Mouse (Mus musculus) kidney, postnatal 10 days (tissue): ENCODE data around the gene Anapc5.

Source experiments
- DNase-seq: peaks from one replicate; pipeline ENCODE4 v3.0.0; 2021; ENCODE audit warnings: mixed read lengths

Anapc5 gene

GRCm38 (mm10) chr5:122820777-122821523, at the start of gene Anapc5:
TSS of gene Anapc5 (minus strand) at chr5:122821339.
- DNase-seq, result peak; percentile 95

GRCm38 (mm10) chr5:122863053-122863452, 41.9 kb upstream of the Anapc5 start:
- no peak for DNase-seq

DNA sequence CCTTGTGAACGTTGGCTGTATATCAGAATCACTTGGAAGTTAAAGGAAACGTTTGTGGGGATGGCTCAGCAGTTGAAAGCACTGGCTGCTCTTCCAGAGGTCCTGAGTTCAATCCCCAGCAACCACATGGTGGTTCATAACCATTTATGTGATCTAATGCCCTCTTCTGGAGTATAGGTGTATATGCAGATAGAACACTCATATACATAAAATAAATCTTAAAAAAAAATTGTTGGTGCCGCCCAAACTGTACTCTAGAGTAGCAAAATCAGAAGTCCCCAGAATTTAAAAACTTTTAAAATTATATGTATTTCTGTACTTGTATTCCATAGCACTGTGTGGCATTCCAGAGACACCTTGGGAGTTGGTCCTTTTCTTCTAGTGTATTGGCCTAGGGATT, 34.7 kb upstream of the Anapc5 start:
- no peak for DNase-seq

DNA sequence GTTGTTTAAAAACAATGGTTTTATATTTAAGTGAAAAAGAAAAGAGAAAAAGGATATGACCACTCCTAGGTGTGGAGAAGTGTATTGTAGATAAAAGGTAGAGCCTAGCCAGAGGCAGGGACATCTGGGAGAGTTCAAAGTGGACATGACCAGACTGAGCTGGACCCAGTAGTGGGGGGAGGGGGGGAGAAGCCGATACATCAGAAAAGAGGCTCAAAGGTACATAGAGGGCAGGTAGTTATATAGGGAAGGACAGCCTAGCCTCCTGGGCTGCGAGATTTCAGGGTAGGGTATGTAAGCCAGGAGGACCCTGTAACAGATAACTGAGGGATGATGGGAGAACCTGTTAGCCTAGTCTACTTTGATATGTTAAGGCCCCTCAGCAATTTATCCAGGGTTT, 31.5 kb upstream of the Anapc5 start:
- DNase-seq, result no peak

DNA sequence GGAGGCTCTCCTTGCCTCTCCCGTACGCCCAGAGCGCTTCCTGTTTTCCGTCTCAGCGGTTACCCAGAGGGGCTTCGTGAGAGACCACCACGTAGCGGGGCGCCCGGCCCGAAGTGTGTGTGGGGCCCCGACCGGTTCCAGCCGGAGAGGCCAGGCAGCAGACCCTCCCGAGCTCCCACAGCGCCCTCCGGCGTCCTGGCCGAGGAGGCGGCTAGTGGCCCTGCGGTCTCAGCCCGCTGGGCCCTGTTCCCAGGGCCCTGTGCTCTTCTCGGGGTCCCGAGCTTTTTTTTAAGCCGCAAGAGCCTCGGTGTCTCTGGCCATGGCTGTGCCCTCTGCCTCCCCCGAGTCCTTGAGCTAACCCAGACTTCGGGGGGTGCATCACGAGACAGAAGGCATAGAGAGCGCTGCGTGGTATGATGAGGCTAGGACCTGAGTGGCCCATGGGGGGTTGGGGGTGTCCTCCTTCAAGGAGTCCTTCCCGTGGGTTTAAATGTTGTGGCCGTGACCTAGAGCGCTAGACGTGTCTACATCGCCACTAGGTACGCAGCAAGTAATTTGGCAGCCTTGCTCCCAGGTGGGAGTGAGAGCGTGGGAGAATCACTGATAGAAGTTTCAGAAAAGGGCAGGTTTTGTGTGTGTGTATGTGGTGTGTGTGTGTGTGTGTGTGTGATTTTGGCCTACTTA, 29.3 kb upstream of the Anapc5 start:
- DNase-seq, result no peak

GRCm38 (mm10) chr5:122849521-122850318, 28.6 kb upstream of the Anapc5 start, which contains the start of gene Rnf34:
TSS of gene Rnf34 (plus strand) at chr5:122850048.
- peak; percentile 99 for DNase-seq

DNA sequence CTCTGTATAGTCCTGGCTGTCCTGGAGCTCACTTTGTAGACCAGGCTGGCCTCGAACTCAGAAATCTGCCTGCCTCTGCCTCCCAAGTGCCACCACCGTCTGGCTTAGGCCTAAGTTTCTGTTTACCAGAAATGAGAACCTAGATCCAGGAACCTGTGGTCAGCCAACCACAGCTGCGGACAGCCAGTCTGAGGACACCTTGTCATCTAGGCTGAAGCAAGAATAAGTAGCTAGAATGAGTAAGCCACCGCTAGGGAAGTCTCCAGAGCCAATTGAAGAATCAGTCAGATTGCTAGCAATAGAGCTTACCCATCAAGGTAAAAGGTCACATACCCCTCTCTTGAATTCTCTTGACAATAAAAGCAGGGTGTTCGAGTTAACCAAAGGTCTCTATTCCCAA, 22.7 kb upstream of the Anapc5 start:
- DNase-seq, result no peak

DNA sequence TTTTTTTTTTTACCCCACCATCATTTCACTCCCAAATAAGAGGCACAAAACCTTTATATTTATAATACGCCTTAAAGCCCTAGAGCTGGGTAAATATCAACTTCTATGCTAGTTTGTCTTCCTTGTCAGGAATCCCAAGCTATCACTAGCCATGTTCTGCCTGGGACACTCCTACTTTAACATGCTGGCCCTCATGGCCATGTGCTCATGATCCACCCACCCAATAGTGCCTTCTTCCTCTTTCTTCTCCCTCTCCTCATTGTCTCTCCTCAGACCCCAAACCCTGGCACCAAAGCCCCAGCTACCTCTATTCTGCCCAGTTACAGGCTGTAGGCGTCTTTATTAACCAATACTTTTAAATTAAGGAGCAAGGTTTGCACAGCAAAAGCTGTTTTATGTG, 20.0 kb upstream of the Anapc5 start:
- no peak for DNase-seq

DNA sequence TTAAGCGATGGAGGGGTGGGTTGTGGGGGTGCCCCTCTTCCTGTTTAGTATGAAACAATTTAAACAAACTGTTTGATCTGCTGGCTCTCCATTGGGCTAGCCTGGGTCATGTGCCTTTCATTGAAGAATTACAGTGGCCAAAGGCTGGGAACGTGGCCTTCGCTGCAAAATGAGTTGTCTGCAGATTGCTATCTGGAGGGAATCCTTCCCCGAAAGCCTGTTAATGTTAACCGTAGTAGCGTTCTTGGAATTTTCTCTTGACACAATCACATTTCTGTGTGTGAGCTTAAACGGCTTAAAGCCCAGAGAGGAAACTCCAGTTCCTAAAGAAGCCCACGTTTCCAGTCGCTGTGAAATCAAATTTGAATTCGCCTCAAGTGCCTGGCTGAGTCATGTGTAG, 11.9 kb upstream of the Anapc5 start:
- no peak for DNase-seq

GRCm38 (mm10) chr5:122832536-122832935, 11.4 kb upstream of the Anapc5 start:
- DNase-seq, result no peak

GRCm38 (mm10) chr5:122825099-122825498, 4.0 kb upstream of the Anapc5 start:
- no peak for DNase-seq

- DNase-seq, result no peak
Observed at GRCm38 (mm10) chr5:122824450-122824849, 3.3 kb upstream of the Anapc5 start.

GRCm38 (mm10) chr5:122823976-122824375, 2.8 kb upstream of the Anapc5 start:
- no peak for DNase-seq

DNA sequence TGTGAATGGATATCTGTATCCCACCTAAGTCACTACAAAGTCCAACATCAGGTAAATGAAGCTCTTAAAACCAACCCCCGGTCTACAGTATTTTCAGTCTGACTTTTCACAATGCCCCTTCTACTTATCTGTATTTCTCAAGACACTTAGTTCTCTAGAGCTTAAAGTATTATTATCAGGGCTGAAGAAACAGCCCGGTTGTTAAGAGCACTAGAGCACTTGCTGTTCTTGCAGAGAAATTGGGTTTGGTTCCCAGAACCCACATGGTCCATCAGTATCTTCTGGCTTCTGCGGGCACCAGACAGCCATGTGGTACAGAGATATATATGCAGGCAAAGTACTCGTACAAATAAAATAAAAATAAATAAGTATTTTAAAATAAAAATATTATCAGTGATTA, 1.3 kb upstream of the Anapc5 start:
- DNase-seq, result no peak

DNA sequence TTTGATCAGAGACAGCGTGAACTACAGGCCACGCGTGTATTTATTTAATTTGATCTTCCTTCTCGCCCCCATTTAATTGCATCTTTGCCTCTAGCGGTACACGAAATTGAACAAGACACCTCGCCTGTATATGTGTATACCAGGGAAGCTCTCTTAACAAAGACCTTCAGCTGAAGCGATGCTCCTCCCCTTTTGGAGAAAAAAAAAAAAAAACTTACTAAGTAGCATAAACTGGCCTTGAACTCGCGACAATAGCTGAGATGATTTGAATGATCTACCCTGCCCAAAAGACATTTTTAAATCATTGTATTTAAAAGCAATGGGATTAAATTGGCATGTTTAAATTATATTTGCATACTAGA, 366 bp upstream of the Anapc5 start:
- DNase-seq, result no peak

GRCm38 (mm10) chr5:122812699-122813098, 8.4 kb downstream of the Anapc5 start:
- DNase-seq, result no peak

- DNase-seq, result peak; percentile 81
Observed at GRCm38 (mm10) chr5:122811364-122812079, 9.6 kb downstream of the Anapc5 start.

GRCm38 (mm10) chr5:122805503-122805902, 15.6 kb downstream of the Anapc5 start:
- DNase-seq, result no peak

DNA sequence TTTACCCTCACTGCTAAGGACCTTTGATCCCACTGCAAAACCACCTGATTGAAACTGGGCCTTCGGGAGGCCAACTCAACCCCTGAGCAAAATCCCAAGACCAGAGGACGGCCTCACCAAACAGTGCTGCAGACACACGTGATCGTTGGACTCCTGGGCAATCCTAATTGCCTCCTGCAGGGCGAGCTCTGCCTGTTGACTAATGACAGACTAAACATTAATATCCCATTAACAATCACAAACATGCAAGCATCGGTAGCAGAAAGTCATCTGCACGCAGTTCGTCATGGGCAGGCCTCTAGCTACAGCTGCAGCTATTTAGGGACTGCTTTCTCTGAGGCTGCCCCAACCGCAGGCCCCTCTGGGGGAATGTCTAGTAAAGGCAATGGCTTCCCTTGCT, 18.4 kb downstream of the Anapc5 start:
- DNase-seq, result peak; percentile 64

DNA sequence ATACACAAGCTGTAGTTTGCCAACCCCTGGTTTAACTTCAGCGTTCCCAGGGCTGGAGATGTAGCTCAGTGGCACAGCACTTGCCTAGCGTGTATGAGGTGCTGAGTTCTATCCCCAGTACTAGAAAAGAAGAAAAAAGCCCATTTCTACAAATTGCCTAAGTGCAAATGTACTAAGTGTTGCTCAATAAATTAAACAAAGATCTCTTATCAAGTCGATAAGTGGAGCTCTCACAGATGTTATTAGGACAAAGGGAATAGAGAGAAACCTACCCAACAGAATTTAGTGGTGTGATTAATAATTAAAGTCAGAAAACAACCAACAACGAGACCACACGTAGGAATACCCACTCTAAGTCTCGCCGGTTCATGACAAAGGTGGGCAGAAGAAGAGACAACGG, 19.5 kb downstream of the Anapc5 start:
- no peak for DNase-seq

DNA sequence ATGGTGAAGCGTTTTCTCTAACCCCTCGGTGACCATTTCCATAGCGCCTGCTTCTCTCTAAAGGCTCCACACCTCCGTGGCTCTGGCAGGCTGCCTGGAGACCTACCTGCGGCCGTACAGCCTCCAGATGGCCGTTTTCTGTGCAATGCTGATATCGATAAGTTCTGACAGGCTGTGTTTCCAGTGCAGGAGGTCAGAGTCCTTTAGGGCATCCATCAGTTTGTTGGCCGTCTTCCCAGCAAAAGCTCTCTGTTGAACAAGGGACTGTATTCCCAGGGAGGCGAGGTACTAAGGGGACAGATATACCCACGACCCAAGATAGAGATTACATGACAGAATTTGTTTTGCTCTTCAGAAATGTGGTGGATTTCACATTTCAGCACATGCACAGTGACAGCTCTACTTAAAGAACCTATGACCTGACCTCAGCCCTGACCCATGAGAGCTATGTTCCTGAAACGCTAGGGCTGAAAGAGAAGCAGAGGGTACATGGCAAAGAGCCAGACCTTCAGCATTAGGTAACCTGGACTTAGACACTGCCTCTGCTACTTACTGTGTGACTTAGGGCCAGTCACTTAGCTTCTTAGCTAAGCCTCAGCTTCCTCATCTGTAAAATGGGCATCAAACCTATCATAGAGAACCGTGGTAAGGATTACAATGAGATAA, 20.7 kb downstream of the Anapc5 start:
- DNase-seq, result peak; percentile 40
